Mouse (Mus musculus) thymus, adult 18-20 months (tissue): ENCODE data around the gene Sec31b.

ENCODE experiments used
- DNase-seq, 2 experiments: peaks; one replicate each; pipeline ENCODE4 v3.0.0; 2022; ENCODE audit warnings: mixed read lengths in 2 of 2

The Sec31b gene

DNA sequence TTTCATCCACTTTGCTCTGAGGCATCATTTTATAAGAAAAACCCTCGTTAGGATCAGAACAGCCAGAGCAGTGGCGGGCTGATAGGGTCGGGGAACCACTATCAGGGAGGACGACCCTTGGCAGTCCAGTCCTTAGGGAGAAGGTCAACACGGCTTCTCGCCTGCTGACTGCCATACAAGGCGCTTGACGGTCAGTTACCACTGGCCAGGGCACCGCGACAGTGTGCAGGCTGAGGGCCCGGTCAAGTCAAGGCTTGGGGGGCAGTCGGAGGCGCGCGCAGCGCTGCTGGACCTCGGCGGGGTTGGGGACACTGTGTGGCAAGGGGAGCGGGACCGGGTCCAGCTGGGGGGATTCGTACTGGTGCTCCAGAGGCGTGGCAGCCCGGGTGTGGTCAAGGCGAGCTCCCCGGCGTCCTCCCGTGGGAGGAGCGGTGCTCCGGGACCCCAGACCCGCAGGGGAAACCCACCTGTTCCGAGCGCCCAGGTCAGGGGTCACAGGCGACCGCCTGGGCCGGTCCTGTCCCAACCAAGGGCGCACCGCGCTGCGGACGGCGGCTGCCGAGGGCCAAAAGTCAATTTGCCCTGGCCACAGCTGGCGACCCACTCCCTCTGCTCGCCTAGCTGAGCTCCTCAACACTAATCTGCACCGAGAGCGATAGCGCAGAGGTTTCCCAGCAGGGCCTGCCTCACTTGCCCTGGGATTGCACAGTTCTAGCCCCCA is at the start of gene Sec31b:
TSS of gene Sec31b (minus strand) at position 544 of the 721 bp plus-strand sequence.
- DNase-seq, result no peak

DNA sequence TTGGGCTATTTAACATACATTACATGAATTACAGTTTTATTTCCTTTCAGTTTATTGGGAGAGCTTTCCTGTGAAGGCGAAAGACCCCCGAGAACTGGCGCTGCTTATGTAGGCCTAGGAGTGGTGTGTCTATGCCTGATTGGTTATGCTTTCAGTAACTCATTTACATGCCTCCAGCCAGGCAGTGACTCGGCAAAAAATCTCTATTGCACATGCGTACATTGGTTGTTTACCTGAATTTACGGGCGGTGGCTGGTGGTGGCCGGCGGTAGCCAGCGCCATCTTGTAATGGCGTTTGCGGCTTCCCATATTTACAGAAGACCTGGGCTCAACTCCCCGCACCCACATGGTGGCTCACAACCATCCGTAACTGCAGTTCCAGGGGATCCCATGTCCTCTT is 48.5 kb upstream of the Sec31b start:
- no peak for DNase-seq

DNA sequence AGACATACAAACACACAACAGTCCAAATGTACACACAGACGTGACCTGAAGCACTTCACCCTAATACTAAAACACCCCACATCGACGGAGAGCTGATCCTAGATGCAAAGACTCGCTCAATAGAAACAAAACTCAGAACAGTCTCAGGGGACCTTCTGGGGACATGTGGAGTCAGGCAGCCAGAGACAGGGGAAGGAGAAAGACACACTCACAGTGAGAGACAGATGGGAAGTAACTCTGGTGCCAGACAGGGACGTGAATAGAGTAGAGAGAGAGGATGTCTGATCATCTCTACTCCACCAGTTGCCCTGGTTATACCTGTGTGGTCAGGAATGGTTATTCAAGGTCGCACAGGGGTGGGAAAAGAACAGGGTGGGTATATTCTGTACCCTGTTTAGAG is 46.0 kb upstream of the Sec31b start:
- no peak for DNase-seq

DNA sequence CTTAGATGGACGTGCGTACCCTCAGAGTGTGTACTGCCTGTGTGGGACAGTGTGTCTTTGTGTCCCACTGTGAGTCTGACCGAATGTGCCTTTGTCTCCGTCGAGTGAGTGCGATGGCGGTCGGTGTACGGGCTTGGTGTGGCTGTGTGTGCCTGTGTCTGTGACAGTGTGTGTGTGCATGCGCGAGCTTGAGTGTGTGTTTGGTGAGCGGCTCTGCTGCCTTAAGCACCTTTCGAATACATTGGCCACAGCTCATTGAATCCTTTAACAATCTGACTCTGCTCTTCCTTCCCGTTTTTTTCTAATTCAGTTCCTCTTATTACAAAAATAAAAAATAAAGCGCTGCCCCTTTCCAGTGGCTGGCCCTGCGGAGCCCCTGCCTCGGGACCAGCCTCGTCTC is 45.3 kb upstream of the Sec31b start:
- no peak for DNase-seq

DNA sequence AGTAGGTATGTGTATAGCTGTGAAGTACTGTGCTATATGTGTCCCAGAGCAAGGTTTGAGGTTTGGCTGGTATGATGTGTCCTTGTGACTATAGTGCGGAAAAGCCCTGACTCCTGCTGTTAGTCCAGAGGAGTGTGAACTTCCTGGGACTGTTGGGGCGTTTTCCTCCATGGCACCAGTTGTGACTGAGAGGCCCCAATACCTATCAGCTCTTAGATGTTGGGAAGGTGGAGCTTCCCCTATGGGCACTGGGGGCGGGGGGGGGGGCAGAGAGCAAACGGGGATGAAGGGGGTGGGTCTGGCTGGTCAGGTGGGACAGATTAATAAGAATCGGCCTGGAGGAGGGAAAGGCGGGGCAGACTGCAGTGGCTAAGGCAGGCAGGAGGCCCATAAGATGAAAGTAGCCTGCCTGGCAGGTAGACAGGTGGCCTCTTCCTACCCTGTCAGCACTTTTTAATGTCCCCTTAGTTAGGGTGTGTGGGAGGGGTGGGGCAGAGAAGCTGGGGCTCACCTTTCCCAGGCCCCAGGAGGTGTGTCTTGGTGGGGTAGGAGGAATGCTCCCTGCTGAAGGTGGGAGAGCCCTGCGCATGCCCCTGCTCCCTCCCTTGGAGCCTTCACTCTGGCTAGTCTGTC is 44.0 kb upstream of the Sec31b start:
- no peak for DNase-seq

DNA sequence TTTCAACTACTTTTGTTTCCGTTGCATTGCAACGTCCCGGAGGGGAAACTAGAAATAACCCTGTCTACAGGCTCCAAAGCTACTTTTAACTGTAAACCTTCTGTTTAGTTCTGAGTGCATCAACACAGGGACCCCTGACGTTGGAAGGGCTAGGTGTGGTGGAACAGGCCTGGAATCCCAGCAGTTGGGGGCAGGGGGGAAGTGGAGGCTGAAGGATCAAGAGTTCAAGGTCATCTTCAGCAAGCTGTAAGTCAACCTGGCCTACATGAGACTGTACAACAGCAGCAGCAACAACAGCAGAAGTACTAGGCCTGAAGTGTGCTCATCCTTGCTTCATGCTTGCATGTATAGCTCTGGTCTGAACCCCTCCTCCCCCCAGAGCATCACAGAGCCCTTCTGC is 42.4 kb upstream of the Sec31b start:
- DNase-seq, result no peak

DNA sequence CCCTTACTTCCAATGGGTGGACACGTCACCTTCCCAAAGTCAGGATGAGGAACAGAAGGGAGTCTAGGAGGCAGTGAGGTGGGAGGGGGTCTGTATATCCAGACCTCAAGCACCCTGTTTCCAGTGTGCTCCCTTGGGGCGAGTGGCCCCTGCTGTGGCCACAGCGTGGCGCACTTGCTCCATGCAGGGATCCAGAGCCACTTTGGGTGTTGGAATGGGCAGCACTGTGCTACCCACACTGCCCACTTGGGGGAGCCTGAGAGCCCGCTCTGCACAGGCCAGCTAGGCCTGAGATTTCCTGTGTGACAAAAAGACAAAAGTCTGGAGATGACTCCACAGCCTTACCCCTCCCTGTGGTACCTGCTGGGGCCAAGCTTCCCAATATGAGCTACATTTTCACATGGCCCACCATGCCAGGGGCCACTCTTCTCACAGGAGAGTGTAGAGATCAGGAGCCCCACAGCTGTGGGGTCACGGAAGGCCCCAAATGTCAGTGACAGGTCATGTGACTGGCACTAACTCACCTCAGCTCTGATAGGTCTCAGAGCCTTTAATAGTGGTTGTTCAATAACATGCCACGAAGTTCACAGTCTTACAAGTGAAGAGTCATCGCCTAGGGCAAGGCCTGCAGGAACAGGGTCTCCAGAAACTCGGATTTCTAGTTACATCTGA is 37.1 kb upstream of the Sec31b start:
- DNase-seq, result peak; percentile 70

DNA sequence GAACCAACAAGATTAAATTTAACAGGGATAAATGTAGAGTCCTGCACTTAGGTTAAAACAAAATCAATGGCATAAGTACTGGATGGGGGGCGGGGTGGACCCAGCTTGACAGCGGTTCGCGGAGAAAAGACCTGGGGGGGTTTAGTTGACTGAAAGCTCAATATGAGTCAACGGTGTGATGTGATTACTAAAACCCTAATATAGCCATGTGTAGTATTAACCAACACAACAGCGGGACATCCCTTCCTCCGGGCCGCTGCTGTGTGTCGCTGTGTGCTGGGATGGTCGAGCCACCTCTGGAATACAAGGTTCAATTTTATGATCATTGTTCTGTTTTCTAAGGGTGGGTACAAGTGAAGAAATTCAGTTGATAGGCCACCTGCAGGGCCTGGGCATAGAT is 36.4 kb upstream of the Sec31b start:
- no peak for DNase-seq

DNA sequence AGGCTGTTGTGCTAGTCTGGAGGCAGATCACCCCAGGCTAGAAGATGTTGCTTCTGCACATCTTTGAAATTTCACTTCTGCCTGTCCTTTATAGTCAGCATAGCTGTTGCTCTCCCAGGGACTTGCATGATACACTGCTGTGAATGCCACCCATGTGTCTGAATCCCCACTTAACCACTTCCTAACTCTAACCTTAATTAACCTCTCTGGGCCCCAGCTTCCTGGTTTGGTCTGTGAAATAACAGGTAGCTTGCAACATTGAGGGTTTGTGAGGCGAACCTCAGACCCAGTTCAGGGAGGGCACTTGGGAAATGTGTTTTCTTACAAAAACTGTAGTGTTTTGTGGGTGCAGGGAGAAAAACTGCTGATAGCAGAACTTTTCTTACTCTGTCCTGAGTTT is 32.4 kb upstream of the Sec31b start:
- peak in 1 of 2 experiments; percentile 16 for DNase-seq

DNA sequence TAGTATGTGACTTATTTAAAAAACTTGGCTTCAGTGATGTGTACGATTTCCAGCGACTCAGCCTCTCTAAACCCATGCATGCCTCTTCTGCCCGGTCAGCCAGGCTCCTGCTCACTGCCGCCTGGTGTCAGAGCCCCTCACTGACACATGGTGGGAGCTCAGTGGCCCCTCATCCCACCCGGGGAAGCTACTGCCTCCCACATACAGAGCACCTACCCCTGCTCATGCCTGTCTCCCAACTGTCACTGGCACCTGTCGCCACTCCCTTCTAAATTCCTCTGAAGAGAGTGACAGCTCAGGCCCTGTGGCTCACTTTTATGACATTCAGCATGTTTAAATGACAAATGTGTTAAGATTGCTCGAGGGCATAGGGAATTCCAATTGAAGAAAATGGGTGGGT is 30.6 kb upstream of the Sec31b start:
- DNase-seq, result no peak

DNA sequence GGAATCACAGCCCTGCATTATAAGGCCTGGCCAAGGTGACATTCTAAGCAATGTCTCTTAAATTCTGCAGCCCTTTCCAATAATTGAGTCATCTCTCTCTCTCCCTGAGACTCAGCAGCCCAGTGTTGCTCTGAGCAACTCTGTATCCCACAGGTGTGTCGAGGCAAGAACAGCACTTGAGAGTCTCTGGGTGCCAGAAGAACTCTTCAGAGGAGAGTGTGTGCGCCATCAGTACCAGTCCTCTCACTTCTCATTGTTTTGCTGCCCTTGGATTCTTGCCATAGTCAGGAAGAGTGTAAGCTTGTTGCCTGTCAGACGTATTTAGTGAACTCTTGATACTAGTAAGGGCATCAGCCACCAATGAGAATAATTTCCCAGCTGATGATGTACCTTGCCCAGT is 22.1 kb upstream of the Sec31b start:
- no peak for DNase-seq

DNA sequence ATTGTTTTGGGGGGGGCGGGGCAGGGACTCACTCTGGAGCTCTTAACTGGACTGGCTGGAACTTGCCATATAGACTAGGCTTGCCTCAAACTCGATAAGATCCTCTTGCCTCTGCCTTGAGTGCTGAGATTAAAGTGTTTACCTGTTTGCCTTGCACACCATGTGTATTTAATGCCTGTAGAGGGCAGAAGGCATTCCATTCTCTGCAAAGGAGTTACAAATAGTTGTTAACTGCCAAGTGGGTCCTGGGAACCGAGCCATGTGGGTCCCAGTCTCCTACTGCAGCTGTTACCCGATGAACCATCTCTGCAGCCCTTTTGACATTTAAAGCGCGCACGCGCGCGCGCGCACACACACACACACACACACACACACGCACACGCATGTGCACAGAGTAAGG is 18.3 kb upstream of the Sec31b start:
- no peak for DNase-seq

DNA sequence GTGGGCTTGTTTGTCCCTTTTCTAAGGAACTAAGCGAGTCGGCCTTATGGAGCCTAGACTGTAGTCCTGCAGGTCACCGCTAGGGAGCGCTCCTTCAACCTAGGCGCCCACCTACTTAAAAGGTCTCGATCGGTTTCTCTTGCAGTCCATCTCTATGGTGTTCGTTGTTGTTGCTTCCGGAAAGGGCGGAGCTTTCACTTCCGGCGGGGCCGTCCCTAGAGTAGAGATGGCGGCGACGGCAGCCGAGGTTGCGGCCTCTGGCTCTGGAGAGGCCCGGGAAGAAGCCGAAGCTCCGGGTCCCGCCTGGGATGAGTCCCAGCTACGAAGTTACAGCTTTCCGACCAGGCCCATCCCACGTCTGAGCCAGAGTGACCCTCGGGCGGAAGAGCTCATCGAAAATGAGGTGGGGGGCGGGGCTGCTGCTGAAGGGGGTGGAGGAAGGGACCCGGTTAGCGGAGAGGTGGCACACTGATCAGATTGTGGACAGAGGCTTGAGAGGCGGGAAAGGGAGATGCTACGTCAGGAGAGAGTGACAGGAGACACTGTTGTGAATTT is 17.1 kb upstream of the Sec31b start, which contains the start of gene Hif1an:
TSS of gene Hif1an (plus strand) at position 199 of the 555 bp plus-strand sequence.
- DNase-seq, result peak; percentile 85 to 93

DNA sequence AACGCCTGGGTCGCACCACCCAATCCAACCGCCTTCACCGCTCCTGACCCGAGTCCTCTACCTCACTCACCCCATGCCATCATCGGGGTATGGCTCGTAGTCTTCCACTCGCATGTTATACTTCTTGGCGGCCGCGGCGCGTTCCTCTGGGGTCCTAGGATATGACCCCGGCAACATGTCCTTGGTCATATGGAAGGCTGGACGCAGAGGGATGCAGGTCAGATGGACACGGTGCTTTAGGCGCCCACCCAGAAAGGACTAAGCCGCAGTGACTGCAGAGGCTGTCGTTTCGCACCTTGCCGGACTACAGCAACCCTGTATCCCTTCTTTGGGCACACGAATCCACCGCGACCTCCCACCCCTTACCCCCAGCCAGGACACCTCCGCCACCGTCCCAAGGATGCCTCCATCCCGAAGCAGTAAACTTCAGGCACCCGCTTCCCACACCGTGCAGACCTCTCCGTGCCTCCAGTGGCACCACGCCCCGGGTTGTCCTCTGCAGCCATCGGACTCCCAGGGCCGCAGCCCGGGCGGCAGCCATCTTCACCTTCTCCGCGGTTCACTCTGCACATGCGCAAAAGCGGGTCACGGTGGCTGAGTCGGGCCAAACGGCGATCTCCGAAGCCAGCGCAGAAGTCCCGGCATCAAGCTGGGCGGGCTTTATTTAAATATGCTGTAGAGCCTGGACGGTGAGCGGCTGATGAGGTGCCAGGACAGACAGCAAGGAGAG is 9.4 kb upstream of the Sec31b start, which contains the start of gene Ndufb8:
TSS of gene Ndufb8 (minus strand) at position 580 of the 730 bp plus-strand sequence.
- DNase-seq, result peak; percentile 84 to 85

DNA sequence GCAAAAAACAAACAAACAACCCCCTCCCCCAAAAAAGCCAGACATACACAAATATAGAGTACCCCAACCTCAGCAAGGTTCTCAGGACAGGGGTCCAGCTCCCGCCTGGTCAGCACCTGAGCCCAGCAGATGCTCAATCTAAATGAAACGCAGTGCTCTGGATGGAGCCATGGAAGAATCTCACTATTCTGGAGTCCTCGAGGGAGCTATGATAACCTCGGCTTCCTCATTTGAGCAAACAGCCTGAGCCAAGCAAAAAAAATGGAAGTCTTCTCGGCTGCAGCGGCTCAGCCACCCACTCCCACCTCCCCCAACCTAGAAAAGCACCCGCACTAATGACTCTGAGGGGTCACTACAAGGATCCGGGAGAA is 8.8 kb upstream of the Sec31b start:
- DNase-seq, result no peak

DNA sequence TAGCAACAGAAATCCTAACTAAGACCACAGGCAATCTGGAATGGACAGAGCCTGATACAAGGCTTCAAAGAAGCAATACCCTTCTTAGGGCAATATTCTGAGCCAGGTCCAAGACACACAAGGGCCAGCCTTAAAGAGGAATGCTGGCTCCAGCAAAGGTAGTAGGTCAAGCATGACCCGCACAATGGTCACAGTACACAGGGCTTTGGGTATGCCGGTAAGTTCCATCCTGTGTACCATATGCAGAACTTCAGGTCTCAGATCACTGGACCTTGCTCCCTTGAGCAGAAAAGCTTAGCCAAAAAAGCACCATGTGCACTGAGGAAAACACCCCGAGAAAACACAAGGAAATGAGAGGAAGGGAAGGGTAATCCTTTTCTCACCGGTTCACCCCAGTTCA is 7.6 kb upstream of the Sec31b start:
- DNase-seq, result no peak

DNA sequence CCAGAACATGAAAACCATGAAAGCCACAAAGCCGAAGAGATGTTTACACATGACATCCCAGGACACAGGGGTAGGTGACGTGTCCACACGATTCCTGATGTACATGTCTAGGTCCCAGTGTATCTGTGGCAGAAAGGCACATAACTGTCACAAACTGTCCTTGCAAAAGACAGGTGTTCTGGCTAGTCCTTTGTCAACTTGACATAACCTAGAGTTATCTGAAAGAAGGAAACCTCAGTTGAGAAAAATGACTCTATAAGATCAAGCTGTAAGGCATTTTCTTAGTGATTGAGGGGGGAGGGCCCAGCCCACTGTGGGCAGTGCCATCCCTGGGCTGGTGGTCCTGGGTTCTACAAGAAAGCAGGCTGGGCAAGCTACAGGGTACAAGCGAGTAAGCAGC is 7.1 kb upstream of the Sec31b start, which contains the start of gene Gm20538:
TSS of gene Gm20538 (minus strand) at position 101 of the 400 bp plus-strand sequence.
- DNase-seq, result no peak

DNA sequence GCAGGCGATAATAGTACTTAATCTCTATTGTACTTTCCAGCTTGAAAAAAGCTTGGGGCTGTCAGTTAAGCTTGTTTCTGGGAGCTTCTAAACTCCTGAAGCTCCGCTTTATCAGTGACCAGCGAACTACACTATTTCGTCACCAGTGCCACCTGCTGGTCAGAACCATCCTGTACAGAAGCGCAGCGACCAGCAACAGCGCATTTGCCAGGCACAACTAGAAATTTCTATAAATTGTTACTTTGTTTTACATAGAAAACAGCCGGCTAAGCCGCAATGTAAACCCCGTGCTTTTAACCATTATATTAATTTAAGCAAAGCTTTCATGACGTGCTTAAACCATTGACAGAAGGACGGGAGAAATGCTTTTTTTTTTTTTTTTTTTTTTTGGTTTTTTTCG is 889 bp downstream of the Sec31b start:
- peak in 1 of 2 experiments; percentile 31 for DNase-seq

DNA sequence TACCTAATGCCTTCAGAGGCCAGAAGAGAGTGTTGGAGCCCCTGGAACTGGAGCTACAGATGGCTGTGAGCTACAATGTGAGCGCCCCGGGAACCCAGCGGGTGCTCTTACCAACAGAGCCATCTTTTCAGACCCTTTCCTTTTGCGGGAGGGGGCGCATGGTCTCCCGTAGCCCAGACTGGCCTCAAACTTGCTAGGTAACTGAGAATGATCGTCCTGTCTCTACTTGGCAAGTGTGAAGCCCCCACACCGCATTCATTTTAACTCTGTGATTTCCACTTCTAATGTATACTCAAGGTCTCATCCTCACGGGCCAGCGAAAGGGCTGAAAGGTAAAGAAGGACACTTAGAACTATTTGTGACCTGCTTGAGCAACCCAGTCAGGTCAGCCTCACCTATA is 1.3 kb downstream of the Sec31b start:
- DNase-seq, result no peak

DNA sequence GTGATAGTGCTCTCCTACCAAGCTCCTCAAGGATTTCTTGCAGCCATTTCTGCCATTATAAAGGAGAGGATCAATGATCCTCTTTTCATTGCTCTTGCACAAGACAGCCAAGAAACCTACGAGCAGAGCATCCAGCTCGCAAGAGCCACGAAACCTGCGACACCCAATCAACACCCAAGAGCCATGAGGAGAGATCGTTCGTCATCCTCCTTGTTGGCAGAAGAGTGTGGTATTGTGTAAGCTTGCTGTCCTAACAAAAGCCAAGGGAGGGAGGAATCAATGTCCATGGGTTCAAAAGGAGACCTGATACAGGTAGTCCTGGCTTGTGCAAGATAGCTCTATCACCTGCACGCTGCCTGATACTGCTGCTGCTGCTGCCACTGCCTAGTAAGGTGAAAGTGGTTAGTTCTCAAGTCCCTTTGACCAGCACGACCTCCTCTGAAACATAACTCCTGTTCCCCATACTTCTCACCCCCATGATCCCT is 2.9 kb downstream of the Sec31b start:
- DNase-seq, result no peak

DNA sequence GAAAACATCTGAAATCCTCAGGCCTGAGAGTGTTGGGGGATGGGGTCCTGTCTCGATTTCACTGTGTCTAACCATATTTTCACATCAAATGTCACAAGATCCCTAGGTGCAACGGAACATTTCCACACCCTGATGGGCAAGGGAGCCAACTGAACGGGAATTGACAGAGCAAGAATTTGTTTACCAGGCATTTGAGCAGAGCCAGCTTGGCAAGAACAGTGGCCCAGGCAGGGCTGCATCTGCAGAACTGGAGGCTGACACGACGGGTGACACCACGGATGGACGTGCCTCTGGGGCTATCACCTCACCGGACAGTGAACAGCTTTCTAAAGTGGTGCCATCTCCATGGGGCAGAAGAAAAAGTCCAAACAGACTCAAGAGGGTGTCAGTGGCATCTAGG is 8.2 kb downstream of the Sec31b start:
- no peak for DNase-seq

DNA sequence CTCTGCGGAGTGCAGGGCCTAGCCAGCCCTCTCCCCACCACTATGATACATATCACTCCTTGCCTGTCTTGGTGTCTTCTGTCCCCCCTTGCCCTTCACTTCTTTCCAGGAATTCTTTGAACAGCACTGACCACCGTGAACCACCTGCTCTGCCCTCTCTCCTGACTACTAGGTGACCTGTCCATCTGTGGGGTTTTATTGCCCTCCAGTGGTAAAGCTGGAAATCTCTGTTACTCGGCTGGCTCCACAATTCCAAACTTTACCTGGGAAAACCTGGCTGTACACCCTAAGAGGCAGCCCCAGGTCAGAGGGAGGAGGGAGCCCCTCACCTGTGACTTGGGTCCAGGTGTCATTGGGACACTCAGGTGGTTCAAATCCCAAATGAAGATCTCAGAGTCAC is 10.3 kb downstream of the Sec31b start:
- no peak for DNase-seq

DNA sequence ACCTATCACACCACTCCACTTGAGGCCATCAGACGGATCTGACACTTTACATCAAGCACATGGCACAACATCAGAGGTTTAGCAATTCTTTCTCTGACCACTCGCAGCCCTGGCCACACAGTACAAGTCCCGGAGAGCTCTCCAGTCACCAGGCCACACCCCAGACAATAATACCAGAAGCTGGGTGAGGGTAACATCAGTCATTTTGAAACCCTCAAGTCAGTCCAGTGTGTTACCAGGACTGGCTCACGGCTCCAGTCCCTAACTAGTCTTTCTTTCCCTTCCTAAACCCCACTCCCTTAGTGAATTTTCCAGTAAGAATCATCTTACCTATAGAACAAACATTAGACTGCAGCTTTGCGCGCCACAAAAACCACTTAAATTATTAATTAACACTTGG is 15.6 kb downstream of the Sec31b start:
- DNase-seq, result no peak
